Mouse (Mus musculus): Measurements from ENCODE around the gene Tm9sf2.
"Not testable (repeated sequence)": the region's sequence is repeated elsewhere in the genome, so short reads cannot be mapped to it uniquely, and the experiment has no call there.

The Tm9sf2 gene

DNA sequence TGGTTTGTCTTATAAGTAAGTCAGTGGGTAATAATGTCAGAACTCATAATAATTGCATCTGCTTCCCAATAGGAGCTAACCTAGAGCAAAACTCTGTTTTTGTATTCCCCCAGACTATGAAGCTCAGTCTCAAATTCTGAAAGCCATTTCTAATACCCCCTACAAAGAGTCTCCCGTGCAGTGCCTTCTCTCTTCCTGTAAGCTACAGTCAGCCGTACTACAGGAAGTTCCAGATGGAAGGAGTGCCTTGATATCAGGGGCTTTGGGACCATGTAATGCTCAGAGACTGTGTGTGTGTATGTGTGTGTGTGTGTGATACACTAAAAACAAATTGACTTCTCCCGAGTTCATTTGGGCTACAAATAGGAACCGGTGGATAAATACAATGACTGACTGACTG, 7.3 kb upstream of the Tm9sf2 start:
- DNase-seq (ENCODE audit: low read depth, low spot score), result no peak

DNA sequence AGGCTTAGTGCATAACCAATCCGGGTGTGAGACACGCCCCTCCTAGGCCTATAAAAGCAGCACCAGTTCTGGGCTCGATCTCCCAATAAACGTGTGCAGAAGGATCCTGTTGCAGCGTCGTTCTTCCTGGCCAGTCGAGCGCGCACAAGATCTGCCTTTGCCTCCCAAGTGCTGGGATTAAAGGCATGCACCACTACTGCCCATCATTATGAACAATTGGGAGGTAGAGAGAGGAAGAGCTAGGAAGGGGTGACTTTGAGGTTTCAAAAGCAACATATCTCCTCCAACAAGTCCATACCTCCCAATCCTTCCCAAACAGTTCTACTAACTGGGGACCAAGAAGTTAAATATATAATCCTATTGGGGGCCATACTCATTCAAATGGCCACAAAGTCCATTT, 4.9 kb upstream of the Tm9sf2 start:
- not testable (repeated sequence) for DNase-seq (ENCODE audit: low read depth, low spot score)

DNA sequence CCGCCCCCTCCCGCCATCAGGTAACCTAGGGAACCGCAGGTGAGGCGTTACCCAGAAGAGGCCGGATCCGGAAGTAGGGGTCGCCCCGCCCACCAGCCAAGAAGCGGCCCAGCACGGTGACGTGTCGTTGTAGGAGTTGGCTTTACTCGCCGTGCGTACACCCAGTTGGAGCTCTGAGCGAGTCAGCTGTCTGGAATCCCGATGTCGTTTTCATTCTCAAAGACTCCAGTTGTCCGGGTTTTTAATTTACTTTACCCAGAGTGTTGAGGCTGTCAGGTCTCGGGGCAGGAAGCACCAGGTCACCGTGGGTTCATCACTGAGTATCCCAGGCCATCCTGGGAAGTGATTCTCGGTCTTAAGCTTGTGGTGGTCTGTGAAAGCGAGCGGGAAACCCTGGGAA, 2.0 kb upstream of the Tm9sf2 start:
- peak; percentile 98 for DNase-seq (ENCODE audit: low read depth, low spot score)

DNA sequence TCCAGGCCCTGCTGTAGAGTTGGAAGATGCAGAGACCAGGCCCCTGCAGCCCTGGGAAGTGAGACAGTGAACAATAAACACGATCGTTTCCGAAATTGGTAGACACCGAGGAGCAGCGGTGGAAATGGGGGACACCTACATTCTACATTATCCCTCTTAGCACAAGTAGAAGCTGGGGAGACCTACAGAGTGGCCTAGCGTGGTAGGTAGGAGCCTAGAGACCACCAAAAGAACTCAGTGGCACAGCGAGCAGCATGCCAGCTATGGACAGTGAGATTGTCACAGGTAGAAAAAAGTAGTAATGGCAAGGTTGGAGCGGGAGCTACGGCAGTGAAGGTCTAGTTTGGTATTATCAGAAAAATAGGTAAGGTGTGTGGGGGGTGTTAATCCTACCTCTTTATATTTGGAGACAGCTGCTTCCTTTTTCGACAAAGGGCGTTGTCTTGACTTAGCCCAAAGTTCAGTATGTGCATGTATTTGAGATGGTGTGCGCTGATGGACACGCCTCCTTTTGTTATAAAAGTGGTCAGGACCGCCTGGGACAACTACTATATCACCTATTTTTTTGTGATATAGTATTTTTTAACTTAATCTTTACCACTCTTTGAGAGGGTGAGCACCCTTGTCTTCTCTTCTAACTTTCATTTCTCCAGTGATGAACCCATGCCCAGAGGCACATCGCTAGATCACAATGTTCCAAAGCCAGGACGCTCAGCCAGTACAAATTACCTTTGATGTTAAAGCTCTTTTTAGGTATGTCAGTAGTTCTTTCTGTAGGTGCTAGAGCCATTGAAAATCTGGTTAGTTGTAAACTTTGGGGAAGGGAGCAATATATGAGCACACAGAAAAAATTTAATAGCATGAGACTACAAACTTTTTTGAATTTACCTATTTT, 1.2 kb upstream of the Tm9sf2 start:
- DNase-seq (ENCODE audit: low read depth, low spot score), result no peak

DNA sequence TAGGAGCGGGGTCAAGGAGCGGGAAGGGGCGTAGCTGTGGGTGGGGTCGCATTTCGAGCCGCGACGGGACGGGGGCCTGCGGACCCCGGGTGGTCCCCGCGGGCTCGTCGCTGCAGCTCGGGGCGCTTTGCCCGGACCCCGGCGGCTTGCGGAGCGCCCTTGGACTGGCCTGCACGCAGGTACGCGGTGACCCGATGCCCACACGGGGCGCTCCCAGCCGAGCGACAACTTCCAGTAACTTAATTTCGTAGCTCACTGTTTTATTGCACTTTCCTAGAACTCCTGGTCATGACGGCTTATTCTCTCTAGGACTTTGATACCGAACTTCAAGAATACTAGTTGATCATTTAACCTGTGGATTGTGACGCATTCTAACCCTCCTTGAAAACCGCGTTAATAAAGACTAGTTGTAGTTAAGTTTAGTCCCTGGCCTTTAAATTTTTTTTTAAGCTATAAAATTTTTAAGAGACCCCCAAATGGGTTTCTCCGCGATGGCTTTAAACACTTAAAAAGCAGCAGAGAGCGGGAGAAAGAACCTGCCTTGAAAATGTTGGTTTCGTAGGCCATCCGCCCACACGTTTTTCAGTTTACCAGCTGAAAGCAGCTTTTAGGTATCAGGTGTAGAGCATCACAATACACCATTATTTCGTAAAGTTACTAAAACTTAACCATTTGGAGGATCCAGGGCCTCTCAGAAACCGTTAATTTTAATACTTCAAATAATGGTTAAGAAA, 810 bp downstream of the Tm9sf2 start:
- peak; percentile 12 for DNase-seq (ENCODE audit: low read depth, low spot score)

DNA sequence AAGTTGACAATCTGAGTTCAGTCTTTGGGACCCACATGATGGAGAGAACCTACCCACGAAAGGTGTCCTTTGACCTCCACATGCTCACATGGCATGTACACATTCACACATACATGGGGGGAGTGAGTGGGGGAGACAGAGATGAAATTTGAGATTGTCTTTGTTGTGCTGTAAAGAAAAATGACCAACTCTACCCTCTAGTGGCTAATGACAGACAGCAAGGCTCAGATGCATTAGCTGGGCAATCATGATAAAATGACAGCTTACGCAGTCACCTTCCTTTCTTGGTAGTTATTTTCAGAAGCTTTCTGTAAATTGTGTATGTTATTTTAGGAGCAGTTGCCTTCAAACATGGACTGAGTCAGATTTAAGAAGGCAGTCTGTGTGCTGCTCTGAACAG, 4.8 kb downstream of the Tm9sf2 start:
- DNase-seq (ENCODE audit: low read depth, low spot score), result peak; percentile 21

DNA sequence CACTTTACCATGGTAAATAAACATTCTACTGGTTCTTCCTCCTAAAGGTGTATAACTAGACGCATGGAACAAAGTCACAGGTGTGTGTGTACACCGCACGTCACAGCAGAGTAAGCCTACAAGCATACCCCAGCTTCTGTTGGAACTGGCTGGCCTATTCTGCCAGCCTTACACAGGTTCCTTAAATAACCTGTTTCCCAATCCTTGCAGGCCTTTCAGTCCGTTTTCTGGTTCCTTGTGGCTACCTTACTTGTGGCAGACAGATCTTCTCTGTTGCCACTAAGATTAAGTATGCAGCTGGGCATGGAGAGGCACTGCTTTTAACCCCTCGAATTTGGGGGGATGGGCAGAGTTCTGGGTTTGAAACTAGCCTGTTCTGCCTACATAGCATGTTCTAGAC, 5.5 kb downstream of the Tm9sf2 start:
- DNase-seq (ENCODE audit: low read depth, low spot score), result no peak

DNA sequence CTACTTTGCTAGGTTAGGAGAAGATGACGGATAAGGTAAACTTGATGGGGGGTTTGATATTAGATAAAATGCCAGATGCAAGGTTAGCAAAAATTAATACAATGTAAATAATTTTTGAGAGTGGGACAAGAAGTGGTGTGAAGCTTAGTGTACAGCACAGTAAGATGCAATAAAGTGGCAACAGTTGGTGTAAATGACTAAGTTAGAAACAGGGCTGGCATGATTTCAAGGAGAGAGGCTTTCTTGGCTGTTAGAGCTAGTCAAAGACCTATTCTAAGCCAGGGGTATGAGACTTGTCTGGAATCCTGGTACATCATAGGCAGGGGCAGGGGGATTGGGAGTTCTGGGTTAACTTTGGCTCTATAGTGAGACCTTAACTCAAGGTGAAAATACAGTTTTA, 9.4 kb downstream of the Tm9sf2 start:
- DNase-seq (ENCODE audit: low read depth, low spot score), result peak; percentile 32

DNA sequence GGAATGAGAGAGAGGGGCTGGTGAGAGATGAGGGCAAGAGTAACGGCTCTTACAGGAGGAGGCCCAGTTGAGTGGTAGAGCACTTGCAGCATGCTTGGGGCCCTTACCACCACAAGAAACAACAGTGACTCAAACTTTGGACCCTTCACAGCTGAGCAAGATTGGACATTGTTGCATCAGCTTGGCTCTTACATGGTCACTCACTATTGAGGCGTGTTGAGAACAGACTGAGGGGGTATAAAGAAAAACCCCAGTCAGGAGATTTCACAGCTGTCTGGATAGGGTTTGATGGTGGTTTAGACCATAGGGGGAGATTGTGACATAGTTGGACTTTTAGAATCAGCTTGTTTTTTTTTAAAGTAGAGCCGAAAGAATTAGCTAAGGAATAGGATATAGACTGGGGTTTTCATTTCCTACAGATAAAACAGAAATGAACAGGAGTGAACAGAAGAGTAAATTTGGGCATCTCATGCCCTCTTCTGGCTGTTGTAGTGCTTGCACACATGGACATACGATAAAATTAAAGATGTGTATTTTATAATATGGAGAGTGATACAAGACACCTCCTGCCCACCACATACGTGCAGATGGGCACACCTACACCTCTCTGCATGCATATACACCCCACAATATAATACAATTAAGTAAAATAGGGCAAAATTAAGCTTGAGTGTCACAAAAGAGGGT, 23.4 kb downstream of the Tm9sf2 start:
- peak; percentile 51 for DNase-seq (ENCODE audit: low read depth, low spot score)

DNA sequence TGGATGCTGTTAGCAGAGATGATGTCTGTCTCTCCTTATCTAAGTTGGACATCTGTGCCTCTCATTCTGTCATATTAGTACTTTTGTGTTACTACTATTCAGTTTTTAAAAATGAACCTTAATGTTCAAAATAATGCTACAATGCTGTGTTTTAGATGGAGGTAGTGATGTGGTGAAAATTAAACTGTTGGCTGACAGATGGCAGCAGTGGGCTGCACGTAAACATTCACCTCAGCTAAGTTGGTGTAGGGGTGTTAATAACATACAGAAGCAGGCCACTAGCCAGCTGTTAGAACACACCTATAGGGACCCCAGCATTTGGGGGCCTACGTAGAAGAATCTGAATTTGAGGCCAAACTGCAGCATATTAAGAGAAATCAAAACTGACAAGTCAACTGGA, 24.8 kb downstream of the Tm9sf2 start:
- peak; percentile 12 for DNase-seq (ENCODE audit: low read depth, low spot score)

DNA sequence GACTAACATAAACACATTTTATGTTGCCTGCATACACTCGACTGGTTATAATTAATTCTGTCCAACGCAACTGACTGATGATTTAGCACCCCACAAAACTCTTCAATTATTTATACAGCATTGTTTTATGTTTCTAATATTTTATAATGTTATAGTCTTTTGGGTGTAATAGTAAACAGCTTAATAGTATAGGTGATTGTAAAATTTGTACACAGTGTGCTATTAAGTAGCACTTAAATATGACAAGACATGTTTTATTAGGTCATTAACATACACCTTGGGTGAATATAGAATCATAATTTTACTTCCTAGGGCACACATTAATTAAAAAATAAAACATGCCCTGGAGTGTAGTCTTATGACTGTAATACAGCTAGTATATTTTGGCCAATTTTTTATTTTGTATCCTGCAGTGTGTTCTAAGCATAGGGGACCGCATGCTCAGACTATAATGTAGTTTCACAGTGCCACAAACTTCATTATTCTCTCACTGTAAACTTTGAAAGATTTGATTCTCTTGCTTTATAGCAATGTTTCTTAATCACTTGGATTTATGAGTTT, 29.6 kb downstream of the Tm9sf2 start:
- DNase-seq (ENCODE audit: low read depth, low spot score), result no peak

DNA sequence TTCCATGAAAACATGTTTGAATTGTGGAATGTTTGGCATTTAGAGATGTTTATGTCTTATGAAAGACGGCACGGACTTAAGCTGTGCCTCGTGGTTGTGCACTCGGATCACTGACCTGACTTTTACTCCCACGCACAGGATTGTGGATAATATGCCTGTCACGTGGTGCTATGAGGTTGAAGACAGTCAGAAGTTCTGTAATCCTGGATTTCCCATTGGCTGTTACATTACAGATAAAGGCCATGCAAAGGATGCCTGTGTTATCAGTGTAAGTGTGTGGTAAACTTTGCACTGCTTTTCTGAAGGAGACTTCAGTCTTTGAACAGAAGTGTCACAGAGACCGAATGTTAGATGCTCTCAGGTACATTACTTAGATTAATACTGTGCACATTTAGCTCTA, 30.4 kb downstream of the Tm9sf2 start:
- no peak for DNase-seq (ENCODE audit: low read depth, low spot score)

DNA sequence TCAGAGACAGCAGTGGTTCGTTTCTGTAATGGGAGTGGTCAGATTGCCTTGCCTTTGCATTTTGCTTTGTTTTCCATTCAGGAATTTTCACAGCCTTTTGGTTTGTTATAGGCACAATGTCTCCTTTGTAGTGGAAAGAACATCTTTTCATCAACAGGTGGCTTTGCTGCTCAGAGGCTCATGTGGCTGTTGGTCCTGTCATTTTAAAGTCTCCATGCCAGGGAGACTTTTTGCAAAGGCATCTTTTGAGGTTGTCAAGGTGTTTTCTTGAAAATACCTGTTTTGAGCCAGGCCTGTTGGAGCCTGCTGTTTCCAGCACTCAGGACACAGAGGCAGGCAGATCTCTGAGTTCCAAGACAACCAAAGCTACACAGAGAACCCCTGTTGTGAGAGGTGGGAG, 33.3 kb downstream of the Tm9sf2 start:
- no peak for DNase-seq (ENCODE audit: low read depth, low spot score)

DNA sequence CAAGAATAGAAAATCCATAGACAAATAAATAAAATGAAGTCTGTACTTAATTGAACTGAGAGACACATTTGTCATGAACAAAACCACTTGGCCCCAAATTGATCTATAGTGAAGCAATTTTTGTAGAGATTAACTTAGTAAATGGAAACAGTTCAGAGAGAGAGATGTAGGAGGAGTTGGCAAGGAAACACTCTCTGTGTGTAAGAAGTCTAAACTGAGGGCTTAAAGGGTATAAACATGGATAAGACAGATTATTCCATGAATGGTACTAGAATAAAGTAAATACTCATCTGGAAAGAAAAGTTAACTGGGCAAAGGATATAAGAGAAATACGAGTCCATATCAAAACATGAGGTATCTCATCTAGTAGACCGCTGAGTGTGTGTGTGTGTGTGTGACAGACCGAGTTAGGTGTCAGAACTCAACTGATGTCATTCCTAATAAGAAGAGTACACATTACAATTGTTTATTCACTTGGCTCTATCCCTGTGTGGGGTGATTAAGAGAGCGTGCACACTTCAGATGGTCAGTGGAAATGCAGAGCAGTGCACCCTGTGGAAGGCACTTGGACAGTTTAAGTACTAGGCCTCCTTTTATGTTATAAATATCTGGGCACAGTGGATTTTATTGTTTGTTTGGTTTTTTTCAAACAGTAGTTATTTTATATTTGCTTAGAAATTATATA, 36.9 kb downstream of the Tm9sf2 start:
- no peak for DNase-seq (ENCODE audit: low read depth, low spot score)

DNA sequence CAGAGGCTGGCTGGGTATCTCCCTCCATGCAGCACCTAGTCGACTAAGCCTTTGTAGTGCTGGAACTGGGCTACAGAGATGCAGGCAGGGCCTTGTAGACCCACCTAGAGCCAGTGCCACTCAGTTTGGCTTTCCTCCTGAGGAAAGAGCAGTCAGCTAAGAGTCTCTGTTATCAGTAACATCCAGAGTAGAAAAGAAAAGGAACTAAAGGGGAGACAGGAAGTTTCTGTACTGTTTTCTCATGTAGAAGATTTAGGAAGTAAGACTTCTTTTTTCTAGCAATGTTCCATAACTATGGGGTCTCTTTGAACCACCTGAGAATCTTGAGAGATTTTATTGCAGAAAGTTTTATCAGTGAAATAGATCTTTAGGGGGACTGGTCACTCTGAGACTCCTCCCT, 38.5 kb downstream of the Tm9sf2 start:
- no peak for DNase-seq (ENCODE audit: low read depth, low spot score)

DNA sequence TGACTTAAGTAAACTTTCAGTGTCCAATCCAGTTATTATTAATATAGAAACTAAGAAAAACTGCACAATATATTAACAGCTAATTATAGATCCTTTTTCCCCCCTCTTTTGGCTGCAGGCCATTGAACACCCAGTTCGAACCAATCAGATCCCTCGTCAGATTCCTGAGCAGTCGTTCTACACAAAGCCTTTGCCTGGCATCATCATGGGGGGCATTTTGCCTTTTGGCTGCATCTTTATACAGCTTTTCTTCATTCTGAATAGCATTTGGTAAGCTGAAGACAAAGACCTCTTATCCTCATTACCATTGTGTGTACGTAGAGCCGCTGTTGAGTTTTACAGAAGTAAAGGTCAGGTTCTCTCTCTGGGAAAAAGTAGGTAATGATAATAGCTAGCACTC, 43.8 kb downstream of the Tm9sf2 start:
- no peak for DNase-seq (ENCODE audit: low read depth, low spot score)

DNA sequence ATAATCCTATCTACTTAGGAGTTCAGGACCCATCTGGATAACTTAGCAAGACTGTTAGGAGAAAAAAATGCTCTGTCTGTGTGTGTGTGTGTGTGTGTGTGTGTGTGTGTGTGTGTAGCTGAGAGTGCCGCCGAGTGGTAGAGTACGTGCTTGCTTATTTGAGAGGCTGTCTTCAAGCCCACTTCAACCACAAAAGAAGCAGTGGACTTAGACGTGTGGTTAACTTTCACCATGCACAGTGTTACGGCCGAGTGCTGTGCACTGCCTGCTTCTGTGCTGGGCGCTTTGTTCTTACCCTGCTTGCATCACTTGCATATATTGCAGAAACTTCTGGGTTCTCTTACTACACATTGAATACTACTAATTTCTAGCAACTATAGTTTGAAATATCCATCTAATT, 50.9 kb downstream of the Tm9sf2 start:
- no peak for DNase-seq (ENCODE audit: low read depth, low spot score)

DNA sequence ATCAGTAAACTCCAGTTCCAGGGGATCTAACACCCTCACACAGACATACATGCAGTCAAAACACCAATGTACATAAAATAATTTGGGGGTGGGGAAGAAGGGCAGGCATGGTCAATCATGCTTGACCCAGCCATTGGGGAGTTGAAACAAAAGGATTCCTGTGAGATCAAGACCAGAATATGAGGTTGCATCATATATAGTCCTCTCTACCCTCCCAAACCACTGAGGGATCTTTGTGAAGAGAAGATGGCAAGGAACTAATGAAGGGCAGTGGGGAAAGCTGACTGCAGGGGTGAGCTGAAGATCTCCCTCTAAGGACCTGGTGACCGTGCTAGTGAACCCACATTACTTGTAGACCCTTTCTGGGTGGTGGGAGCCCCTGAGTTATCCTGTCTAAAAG, 54.1 kb downstream of the Tm9sf2 start:
- no peak for DNase-seq (ENCODE audit: low read depth, low spot score)

DNA sequence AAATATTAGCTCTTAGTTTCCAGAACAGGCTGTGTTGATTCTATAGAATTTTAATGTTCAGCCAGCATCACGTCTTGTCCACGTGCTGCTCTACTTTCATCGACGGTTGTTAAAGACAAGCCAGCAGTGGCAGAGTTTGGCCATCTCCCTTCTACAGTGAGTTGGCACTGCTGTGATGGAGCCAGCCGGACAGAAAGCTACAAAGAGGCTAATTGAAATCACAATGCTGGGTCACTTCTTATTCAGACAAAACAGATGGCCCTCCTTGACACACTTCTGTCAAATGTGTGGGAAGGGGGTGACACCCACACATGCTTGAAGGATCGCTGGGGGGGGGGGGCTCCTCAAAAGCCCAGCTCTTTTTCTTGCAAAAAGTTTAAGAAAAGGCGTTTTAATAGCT, 62.1 kb downstream of the Tm9sf2 start:
- peak; percentile 16 for DNase-seq (ENCODE audit: low read depth, low spot score)

DNA sequence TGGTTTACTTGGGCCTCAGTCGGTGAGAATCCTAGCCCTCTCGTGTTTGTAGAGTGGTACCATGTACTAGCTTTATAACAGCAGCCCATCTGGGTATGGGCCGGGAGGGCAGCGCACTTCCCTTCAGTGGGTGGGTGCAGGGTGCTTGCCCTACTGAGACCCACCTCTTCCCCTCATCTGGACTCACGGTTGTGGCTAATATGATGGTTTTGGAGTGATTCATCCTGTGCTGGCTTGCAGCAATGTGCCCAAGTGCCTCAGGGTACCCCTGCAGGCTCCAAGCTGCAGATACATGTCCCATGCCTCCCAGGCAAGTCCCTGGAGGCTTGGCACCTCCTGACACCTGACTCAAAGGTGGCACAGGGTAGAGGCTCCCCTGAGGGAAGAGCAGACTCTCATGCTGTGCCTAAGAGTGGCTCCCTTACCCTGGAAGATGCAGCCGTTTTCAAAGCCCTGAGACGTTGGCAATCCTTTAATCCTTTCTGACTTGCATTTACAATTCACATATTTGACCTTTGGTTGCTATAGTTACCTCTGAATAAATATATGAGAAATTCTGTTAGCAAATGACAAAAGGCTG, 63.5 kb downstream of the Tm9sf2 start:
- DNase-seq (ENCODE audit: low read depth, low spot score), result no peak

DNA sequence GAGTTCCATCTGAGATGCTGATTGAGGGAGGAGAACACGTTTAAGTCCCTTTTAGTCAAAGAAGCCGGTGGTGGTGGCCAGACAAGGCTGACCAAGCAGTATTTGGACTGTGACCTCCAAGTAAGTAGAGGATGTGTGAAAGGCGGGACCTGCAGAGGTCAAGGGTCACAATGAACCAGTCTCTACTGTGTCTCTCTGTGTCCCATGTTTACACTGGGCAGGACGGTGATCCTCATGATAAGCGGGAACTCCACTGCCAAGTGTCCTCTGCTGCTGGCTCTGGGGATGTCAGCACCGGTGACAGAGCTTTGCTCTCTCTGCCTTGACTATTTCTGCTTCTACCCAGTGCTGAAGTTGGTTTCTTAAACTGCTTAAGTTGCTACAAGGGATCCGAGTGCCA, 64.2 kb downstream of the Tm9sf2 start:
- no peak for DNase-seq (ENCODE audit: low read depth, low spot score)

All from brain, adult 2 months (tissue).